Mouse (Mus musculus): ENCODE measurements at regions not wholly inside any gene's neighbourhood (a gene's known extent, or its start where the extent isn't known, plus 50 kb on each side); places are given as distances from the start of the nearest gene placed in this dataset.

DNA sequence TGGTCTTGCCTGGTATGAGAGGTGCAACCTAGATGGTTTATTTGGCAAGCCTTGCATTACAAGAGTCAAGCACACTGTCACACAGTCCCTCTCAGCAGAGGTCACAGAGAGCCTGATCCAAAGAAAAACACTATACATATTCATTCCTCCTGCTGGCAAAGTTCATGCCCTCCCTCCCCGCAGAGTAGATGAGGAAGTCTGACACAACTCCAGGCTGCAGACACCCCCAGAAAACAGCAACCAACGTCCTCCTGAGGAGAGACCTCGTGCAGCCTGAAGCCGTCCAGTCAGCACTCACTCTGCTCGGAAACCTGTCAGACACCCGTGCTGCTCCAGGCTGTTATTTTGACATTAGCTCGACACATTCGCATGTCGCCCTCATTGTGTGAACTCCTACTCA lies 302.4 kb upstream of the G2e3 start:
- Histone ChIP-seq H3K27me3 (replicated peaks) (no peaks in the 10 kb centered on the region), H3K4me2 (replicated peaks) (no peak overlapping the region), H3K9me3 (no peaks in the 10 kb centered on the region), H3K27ac (no peak overlapping the region), H3K36me3 (no peaks in the 10 kb centered on the region), H3K4me1 (replicated peaks) (peaks cover 6% of the 10 kb centered on the region; the same call in 1 of the 2 replicates), H3K9ac (no peak overlapping the region), H3K4me3 (replicated peaks) (no peak overlapping the region)
- WGBS = 39% methylated on average over 9 of the region's 9 CpGs
- ATAC-seq = peak; percentile 48; the same call in 1 of the 2 replicates

DNA sequence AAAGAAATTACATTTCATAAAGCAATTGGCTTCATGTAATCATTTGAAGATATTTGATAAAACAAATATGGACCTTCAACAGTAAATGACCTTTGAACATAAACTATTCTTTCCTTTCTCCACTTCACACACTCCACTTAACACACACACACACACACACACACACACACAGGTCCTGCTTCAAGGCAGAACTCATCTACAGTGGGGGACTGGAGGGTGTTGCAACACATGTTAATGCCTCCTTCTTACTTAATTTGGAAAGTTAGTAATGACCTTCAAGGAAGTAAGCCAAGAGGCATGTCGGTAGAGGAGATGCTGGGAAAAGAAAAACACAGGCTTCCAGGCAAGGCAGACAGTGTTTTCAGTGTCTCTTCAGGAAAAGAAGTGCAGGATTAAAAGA lies 302.8 kb upstream of the G2e3 start:
- Histone ChIP-seq H3K4me1 (replicated peaks) (peaks cover 6% of the 10 kb centered on the region; the same call in 1 of the 2 replicates), H3K27ac (no peak overlapping the region), H3K9ac (no peak overlapping the region), H3K9me3 (no peaks in the 10 kb centered on the region), H3K36me3 (no peaks in the 10 kb centered on the region), H3K4me2 (replicated peaks) (no peak overlapping the region), H3K4me3 (replicated peaks) (no peak overlapping the region), H3K27me3 (replicated peaks) (no peaks in the 10 kb centered on the region)
- 9% methylated on average over 1 of the region's 1 CpGs for WGBS
- peak; percentile 84 for ATAC-seq

- 82% methylated on average over 2 of the region's 2 CpGs for WGBS
Measured at GRCm38 (mm10) chr12:51032193-51032592, 315.7 kb upstream of the G2e3 start.

GRCm38 (mm10) chr12:51028601-51029174 lies 319.2 kb upstream of the G2e3 start:
- Histone ChIP-seq H3K36me3 (no peaks in the 10 kb centered on the region), H3K4me3 (replicated peaks) (no peak overlapping the region), H3K9me3 (no peaks in the 10 kb centered on the region), H3K27ac (no peak overlapping the region), H3K4me1 (replicated peaks) (no peaks in the 10 kb centered on the region), H3K9ac (no peak overlapping the region), H3K27me3 (replicated peaks) (no peaks in the 10 kb centered on the region), H3K4me2 (replicated peaks) (no peak overlapping the region)
- WGBS = 52% methylated on average over 10 of the region's 10 CpGs
- no peak for ATAC-seq

More at GRCm38 (mm10) chr12:51032193-51032592, 315.7 kb upstream of the G2e3 start:
- H3K27me3 ChIP-seq (replicated peaks) = no peaks in the 10 kb centered on the region
- no peaks in the 10 kb centered on the region for H3K4me1 ChIP-seq (replicated peaks)
- no peaks in the 10 kb centered on the region for H3K9me3 ChIP-seq
- no peak overlapping the region for H3K9ac ChIP-seq
- no peak overlapping the region for H3K4me3 ChIP-seq (replicated peaks)
- no peak overlapping the region for H3K27ac ChIP-seq
- H3K36me3 ChIP-seq = no peaks in the 10 kb centered on the region
- no peak for ATAC-seq
- no peak overlapping the region for H3K4me2 ChIP-seq (replicated peaks)

DNA sequence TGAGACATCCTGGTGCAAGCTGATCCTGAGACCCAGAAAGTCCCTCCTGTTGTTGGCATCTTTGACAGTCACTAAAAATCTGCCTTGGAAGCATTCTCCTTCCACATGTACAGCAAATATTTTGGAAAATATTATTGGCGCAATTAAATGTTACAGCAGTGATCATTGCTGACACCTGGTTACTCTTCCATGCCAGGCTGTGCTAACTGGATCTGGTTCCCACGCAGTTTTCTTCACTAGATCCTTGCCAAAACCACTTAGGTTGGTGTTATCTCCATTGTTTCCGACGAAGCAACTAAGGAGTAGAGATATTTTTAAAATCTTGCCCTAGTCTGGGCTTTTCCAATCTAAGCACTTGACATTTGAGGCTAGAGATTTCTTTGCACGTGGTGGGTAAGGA lies 321.8 kb upstream of the G2e3 start:
- H3K9me3 ChIP-seq = no peaks in the 10 kb centered on the region
- WGBS = 89% methylated on average over 5 of the region's 5 CpGs
- H3K9ac ChIP-seq = no peak overlapping the region
- H3K36me3 ChIP-seq = no peaks in the 10 kb centered on the region
- no peak overlapping the region for H3K4me2 ChIP-seq (replicated peaks)
- no peak for ATAC-seq
- no peaks in the 10 kb centered on the region for H3K27me3 ChIP-seq (replicated peaks)
- no peak overlapping the region for H3K4me3 ChIP-seq (replicated peaks)
- H3K27ac ChIP-seq = no peak overlapping the region
- no peaks in the 10 kb centered on the region for H3K4me1 ChIP-seq (replicated peaks)

DNA sequence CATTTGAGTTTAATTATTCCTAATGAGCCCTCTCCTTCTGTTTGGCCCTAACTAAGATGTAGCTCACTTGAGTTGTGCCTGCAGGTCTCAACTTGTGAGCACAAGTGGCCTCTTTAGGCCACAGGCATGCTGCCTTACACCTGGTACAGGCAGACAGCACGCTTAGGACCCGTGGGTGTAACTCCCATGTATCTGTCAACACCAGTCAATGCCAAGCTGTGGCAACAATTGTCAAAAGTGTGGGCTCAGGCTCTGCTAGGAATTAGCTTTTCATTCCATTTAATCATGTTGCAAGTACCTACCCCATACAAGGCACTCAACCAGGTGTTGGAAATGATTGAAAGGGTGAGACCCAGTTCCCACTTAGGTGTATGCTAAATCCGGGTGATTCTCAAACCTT lies 322.3 kb upstream of the G2e3 start:
- H3K27ac ChIP-seq = no peak overlapping the region
- H3K9ac ChIP-seq = no peak overlapping the region
- WGBS = 68% methylated on average over 3 of the region's 3 CpGs
- H3K27me3 ChIP-seq (replicated peaks) = no peaks in the 10 kb centered on the region
- no peak overlapping the region for H3K4me3 ChIP-seq (replicated peaks)
- no peak overlapping the region for H3K4me2 ChIP-seq (replicated peaks)
- H3K36me3 ChIP-seq = no peaks in the 10 kb centered on the region
- ATAC-seq = no peak
- no peaks in the 10 kb centered on the region for H3K4me1 ChIP-seq (replicated peaks)
- H3K9me3 ChIP-seq = no peaks in the 10 kb centered on the region

GRCm38 (mm10) chr12:51024057-51024743 lies 323.7 kb upstream of the G2e3 start:
- no peak for ATAC-seq

DNA sequence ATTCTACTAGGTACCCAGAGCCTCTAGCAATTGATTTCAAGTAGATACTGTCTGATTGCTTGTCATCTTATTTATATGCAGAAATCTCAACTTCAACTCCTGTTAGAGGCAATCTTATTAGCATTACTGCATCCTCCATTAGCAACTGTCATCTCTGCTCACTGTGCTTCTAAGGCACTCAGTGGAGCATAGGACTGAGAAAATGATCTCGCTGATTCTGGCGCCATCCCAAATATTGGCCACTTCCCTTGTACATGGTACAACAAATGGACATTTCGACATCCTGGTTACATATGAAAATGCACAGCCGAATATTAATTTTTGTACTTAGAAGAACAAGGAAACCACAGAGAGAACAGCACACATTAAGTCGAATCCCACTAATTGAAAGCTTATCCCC lies 329.7 kb upstream of the G2e3 start:
- Histone ChIP-seq H3K4me1 (replicated peaks) (no peaks in the 10 kb centered on the region), H3K4me3 (replicated peaks) (no peak overlapping the region), H3K27ac (no peak overlapping the region), H3K4me2 (replicated peaks) (no peak overlapping the region), H3K9ac (no peak overlapping the region), H3K9me3 (no peaks in the 10 kb centered on the region), H3K36me3 (no peaks in the 10 kb centered on the region), H3K27me3 (replicated peaks) (no peaks in the 10 kb centered on the region)
- no peak for ATAC-seq
- 87% methylated on average over 5 of the region's 5 CpGs for WGBS

More at GRCm38 (mm10) chr12:51024057-51024743, 323.7 kb upstream of the G2e3 start:
- no peaks in the 10 kb centered on the region for H3K27me3 ChIP-seq (replicated peaks)
- H3K9ac ChIP-seq = no peak overlapping the region
- H3K4me3 ChIP-seq (replicated peaks) = no peak overlapping the region
- no peaks in the 10 kb centered on the region for H3K4me1 ChIP-seq (replicated peaks)
- whole genome bisulfite sequencing = 95% methylated on average over 3 of the region's 3 CpGs
- no peak overlapping the region for H3K4me2 ChIP-seq (replicated peaks)
- no peaks in the 10 kb centered on the region for H3K9me3 ChIP-seq
- H3K27ac ChIP-seq = no peak overlapping the region
- H3K36me3 ChIP-seq = no peaks in the 10 kb centered on the region

DNA sequence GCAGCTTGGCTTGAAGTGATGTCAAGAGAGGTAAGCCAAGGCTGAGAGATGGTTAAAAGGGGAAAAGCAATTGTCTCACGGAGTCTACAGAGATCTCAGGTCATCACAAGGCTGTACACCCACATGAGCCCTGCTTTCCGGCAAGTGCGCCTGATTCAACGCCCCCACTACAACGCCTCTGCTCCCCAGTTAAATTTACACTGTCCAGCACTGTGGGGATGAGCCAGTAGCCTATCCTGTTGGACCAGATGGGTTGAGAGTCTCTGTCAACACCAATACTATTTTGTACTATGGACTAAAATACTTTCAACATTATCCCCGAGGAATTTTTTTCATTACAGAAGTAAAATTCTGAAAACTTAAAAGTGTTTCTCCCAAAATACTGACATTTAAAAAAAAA lies 331.8 kb upstream of the G2e3 start:
- no peaks in the 10 kb centered on the region for H3K27me3 ChIP-seq (replicated peaks)
- no peaks in the 10 kb centered on the region for H3K9me3 ChIP-seq
- no peak overlapping the region for H3K4me3 ChIP-seq (replicated peaks)
- WGBS = 87% methylated on average over 6 of the region's 6 CpGs
- no peaks in the 10 kb centered on the region for H3K4me1 ChIP-seq (replicated peaks)
- H3K9ac ChIP-seq = no peak overlapping the region
- H3K36me3 ChIP-seq = no peaks in the 10 kb centered on the region
- H3K27ac ChIP-seq = no peak overlapping the region
- H3K4me2 ChIP-seq (replicated peaks) = no peak overlapping the region
- ATAC-seq = no peak

DNA sequence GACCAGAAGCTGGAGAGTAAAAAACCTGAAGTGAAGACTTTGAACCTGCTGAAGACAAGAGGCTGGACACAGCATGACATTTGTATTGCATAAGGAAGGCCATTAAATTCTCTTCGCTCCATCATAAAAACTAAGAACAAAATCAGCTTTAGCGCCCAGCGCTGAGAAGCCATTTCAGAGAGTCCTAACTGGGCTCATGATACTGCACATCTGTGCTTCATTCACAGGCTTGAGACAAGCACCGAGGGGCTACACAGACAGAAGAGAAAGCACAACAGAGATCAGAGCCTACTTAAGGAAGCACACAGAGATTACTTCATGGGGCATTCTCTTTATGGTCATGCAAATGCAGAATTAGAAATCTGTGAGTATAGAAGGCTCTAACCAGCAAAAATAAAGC lies 338.2 kb upstream of the G2e3 start:
- Histone ChIP-seq H3K27me3 (replicated peaks) (no peaks in the 10 kb centered on the region), H3K4me2 (replicated peaks) (no peak overlapping the region), H3K9ac (no peak overlapping the region), H3K27ac (no peak overlapping the region), H3K4me1 (replicated peaks) (no peaks in the 10 kb centered on the region), H3K4me3 (replicated peaks) (no peak overlapping the region), H3K9me3 (no peaks in the 10 kb centered on the region), H3K36me3 (no peaks in the 10 kb centered on the region)
- WGBS = 91% methylated on average over 4 of the region's 4 CpGs
- no peak for ATAC-seq

DNA sequence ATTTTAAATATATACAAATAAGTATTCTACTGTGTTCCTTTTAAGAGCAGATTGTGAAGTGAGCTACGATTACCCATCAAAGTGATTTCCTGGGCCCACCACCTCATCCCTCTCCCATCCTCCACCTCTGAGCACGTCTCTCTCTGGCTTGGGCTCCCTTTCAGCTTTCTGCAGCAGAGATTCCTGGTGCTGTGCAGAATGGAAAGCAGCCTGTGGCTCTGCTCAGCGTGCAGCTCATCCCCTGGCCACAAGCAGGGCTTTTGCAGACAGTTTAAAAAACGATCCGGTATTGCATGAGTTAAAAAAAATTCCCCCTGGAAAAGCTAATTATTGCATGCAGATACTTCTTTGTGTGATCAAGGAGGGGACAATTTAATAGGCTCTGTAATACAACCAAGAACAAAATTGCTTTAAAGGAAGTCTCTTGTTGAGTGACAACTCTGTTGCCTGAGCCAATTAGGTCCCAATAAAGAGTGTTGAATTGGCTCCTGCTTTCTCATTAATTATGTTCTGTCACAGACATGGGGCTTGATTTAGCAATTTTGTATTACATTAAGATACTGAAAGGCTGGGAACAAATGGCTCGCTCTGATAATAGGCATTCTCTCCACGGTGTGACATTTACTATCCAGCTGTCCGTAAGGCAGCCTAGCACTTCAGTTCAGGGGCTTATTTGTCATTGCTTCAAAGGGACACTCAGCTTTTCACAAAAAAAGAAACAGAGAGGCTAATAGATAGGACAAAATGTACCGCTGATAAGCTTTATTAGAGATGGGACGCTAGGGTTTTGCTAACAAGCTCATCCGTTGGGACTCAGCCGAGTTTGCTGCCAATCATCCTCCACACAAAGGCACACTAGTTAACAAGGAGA lies 345.9 kb upstream of the G2e3 start:
- Histone ChIP-seq H3K4me3 (replicated peaks) (no peak overlapping the region), H3K27ac (no peak overlapping the region), H3K36me3 (no peaks in the 10 kb centered on the region), H3K27me3 (replicated peaks) (no peaks in the 10 kb centered on the region), H3K4me1 (replicated peaks) (no peaks in the 10 kb centered on the region), H3K4me2 (replicated peaks) (no peak overlapping the region), H3K9me3 (no peaks in the 10 kb centered on the region), H3K9ac (no peak overlapping the region)
- no peak for ATAC-seq
- 46% methylated on average over 12 of the region's 12 CpGs for WGBS

DNA sequence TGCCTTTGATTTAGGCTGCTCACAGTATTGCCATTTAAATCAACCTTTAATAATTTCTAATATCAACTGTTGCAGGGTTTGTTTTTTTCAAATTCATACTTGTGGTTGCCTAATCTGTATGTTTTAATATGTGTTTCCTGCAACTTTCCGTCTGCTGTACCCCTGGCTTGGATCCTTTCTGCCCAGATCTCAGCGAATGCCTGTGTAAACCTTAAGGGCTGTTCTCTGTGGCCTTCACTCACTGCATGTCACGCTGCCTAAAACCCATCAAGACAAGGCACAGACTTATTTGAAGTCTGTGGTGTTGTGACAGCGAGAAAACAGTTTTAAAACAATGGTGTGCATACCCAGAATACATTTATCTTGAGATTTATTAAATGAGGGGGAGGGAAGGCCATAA lies 346.8 kb upstream of the G2e3 start:
- Histone ChIP-seq H3K9me3 (no peaks in the 10 kb centered on the region), H3K36me3 (no peaks in the 10 kb centered on the region), H3K4me3 (replicated peaks) (no peak overlapping the region), H3K9ac (no peak overlapping the region), H3K4me1 (replicated peaks) (no peaks in the 10 kb centered on the region), H3K27ac (no peak overlapping the region), H3K4me2 (replicated peaks) (no peak overlapping the region), H3K27me3 (replicated peaks) (no peaks in the 10 kb centered on the region)
- no peak for ATAC-seq
- 48% methylated on average over 4 of the region's 4 CpGs for WGBS

Measured in intestine, embryonic 15.5 days (tissue).